Mouse (Mus musculus): ENCODE results near the gene Hoxb4. TPM values are rescaled to one million over a fixed set of nuclear protein-coding genes. Genes with fewer than 3 reads are reported as not detected.

Hoxb4 gene
- polyA plus RNA-seq, 1 experiment from 2014 or later, result 0.20 TPM

DNA sequence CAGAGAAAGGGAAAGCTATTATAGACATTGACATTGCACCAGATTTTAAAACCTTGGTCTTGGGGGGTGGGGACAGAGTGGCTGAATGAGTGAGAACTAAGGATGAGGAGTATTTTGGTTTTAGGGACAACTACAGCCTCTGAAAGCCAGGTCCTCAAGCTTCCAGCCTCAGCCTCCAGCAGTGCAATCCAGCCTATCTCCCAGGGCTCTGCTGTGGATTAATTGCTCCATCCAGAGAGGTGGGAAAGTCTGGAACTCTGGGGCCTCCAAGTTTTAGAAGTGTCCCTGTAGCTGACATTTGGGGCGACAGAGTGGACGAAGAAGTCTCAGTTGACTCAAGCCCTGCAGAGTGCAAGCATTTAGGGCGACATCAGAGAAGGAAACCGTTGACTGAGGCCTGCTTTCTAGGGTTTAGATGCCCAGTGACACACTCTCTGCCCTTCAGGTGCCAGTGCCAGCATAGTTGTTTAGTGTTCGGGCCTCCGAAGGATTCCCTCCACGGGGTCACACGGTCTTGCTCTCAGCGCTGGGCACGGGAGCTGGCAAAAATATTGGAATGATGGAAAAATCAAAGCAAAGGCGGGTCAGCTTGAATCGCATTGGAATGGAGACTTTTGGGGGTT, 4.2 kb upstream of the Hoxb4 start:
- no peak for DNase-seq (ENCODE audit: low spot score)

- no peak for DNase-seq (ENCODE audit: low spot score)
Observed at GRCm38 (mm10) chr11:96314671-96315343, 3.3 kb upstream of the Hoxb4 start.

DNA sequence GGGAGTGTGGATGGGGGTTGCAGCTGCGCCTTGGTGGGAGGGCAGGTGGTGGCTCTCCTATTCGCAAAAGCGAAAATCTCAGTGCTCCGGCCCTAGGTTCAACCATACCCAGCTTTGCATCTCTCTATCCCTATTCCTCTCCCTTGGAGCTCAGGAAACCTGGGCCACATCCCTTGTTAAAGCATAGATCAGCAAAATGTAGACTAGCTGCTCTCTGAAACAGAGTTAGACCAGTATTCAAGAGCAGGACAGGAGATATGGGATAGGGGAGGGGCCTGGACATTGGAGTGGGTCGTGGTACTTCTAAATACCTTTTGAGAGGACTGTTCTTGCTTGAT, 2.8 kb upstream of the Hoxb4 start:
- DNase-seq (ENCODE audit: low spot score), result no peak

DNA sequence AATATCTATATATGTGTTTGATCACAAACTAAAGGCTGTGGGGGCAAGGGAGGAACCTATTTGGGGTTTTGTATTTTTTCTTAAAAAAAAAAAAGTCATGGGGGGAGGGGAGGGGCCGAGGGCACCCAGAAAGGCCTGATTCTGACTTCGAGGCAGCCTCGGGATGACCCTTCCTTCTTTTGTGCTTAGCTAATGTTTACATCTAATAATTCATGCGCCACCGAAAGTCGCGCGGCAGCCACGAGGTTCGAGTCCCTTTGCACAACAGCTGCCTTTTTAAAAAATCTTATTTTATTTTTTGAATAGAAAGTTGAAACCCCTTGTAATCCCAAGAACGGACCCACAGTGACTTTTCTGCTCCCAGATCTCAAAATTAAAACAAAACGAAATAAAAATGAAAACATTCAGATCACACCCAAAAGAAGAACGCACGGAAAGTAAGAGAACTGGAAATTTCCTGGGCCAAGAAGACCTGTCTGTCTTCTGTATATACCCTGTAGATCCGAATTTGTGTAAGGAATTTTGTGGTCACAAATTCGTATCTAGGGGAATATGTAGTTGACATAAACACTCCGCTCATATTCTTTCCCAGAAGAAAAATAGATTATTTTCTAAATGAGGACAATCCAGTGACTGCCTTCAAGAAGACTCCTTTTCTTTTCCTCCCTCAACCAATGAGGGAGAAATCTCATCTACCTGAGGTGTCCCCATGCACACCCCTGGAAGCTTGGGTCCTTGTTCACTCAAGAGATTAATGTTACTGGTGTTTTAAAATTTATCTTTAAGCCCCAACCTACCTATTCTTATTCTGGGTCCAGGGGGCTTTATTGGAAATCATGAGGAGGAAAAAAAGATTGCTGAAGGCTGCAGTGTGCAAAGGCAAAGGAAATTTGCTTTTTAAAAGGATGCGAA, 1.1 kb upstream of the Hoxb4 start:
- DNase-seq (ENCODE audit: low spot score), result no peak

GRCm38 (mm10) chr11:96318368-96319070, 452 bp downstream of the Hoxb4 start:
- DNase-seq (ENCODE audit: low spot score), result peak; percentile 29

DNA sequence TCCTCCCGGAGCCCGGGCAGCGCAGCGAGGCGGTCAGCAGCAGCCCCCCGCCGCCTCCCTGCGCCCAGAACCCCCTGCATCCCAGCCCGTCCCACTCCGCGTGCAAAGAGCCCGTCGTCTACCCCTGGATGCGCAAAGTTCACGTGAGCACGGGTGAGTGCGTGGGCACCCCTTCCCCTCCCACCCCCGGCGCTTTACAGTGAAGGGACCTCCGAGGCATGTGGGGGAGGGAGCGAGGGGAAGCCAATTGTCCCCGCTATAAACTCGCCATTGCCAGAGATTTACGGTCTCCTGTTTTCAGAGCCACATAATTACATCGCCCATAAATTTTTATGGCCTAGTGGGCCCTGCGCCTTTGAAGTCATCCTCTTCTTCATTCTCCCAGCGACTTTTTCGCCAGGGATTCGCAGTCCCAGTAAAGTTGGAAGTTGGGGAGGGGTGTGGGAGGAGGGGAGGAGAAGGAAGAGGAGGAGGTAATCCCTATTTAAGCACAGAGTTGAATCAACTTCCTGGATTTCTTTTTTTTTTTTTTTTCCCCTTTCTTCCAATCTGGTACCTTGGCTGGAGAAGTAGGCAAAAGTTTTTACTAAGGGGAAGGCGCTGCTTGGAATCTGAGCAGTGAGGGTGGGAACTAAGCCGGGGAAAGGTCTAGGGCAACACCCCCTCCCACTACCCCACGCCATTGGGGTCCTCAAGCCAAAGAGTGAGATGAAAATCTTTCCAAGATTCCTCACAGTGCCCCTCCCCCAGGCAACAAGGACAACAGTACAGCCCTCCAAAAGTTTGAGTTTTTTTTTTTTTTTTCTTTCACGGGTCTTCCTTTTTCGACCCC, 1.2 kb downstream of the Hoxb4 start:
- no peak for DNase-seq (ENCODE audit: low spot score)

GRCm38 (mm10) chr11:96319910-96320309, 1.8 kb downstream of the Hoxb4 start:
- DNase-seq (ENCODE audit: low spot score), result no peak

GRCm38 (mm10) chr11:96320688-96321087, 2.6 kb downstream of the Hoxb4 start:
- no peak for DNase-seq (ENCODE audit: low spot score)

- no peak for DNase-seq (ENCODE audit: low spot score)
Observed at GRCm38 (mm10) chr11:96321846-96322245, 3.8 kb downstream of the Hoxb4 start.

- DNase-seq (ENCODE audit: low spot score), result no peak
Observed at GRCm38 (mm10) chr11:96322738-96323137, 4.7 kb downstream of the Hoxb4 start.

- DNase-seq (ENCODE audit: low spot score), result no peak
Observed at GRCm38 (mm10) chr11:96323154-96323553, 5.1 kb downstream of the Hoxb4 start, which contains the start of gene Hoxb3. Gene Hoxb3, plus strand, starts transcription at chr11:96323326.

DNA sequence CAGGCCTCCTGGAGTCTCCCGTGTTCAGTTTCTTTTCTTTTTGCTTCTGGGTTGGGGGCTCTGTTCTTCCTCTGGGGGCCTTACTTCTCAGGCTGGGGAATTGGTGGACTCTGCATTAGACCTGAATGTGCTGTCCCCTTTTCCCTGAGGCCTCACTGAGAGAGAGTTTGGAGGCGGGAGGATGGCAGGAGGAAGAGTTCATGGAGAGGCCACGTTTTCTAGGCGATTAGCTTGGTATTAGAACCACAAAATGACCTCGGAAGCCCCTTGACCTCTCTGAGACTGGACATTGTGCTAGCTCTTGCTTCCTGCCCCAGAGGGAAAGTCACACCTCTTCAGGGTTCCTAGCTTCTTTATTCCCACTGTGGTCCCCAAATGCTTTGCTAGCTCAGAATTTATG, 6.1 kb downstream of the Hoxb4 start:
- DNase-seq (ENCODE audit: low spot score), result no peak

- no peak for DNase-seq (ENCODE audit: low spot score)
Observed at GRCm38 (mm10) chr11:96324965-96325364, 6.9 kb downstream of the Hoxb4 start.

GRCm38 (mm10) chr11:96325747-96326212, 7.7 kb downstream of the Hoxb4 start:
- no peak for DNase-seq (ENCODE audit: low spot score)

DNA sequence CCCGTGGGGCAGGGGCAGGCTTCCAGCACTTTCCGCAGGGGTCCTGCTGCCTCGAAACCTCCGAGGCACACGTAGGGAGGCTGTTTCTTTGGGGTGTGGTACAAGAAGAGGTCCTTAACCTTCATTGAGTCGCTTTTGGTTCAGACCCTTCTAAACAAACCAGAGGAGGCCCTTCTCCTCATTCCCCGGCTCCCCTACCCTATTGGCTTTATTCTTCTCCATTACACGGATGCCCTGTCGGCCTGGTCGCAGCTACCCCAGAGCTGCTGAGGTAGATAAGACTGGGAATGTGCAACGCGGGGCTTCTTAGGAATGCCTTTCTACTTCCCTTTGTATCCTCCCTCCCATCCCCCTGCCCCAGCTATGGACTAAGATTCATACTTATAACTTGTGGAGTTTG, 8.6 kb downstream of the Hoxb4 start:
- no peak for DNase-seq (ENCODE audit: low spot score)

DNA sequence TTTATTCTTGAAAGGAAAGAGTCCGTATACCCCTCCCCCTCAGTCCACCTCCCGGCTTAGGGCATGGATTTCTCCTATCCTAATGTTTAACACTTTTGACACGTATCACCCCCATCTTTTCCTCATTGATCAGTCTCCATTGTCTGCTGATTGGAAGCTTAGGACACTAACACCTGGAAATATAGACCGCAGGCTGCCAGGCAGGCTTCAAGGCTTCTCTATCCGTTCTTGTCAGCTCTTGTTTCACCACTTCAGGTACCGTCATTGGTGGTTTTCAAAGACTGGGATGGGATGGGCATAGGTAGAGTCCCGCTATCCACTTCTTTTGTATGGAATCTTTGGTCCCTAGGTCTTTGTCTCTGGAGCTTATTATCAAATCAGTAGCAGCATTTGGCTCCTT, 9.1 kb downstream of the Hoxb4 start:
- no peak for DNase-seq (ENCODE audit: low spot score)

DNA sequence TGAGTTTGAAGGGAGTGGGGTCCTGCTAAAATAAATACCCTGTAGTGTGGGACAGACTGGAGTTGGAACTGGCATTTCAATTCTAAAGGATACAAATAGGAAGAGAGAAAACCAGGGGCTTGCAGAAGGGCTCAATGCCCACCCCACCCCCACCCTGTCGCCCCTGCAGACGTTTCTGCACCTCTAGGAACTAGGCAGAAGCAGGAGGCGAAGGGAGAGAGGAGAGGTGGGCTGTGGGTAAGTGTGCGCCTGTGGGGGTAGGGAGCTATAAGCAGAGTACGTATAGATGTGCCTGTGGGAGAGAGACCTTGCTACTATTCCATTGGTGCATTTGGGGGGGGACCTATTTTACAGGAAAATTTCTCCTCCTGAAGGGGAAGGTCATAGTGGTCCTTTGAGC, 9.7 kb downstream of the Hoxb4 start:
- no peak for DNase-seq (ENCODE audit: low spot score)

- no peak for DNase-seq (ENCODE audit: low spot score)
Observed at GRCm38 (mm10) chr11:96328605-96329004, 10.5 kb downstream of the Hoxb4 start.

- DNase-seq (ENCODE audit: low spot score), result no peak
Observed at GRCm38 (mm10) chr11:96332105-96332504, 14.0 kb downstream of the Hoxb4 start.

- DNase-seq (ENCODE audit: low spot score), result no peak
Observed at GRCm38 (mm10) chr11:96332618-96333032, 14.6 kb downstream of the Hoxb4 start.

All from thymus, postnatal 0 days (tissue).